Mouse (Mus musculus): ENCODE data around the gene Anks3.

DNA sequence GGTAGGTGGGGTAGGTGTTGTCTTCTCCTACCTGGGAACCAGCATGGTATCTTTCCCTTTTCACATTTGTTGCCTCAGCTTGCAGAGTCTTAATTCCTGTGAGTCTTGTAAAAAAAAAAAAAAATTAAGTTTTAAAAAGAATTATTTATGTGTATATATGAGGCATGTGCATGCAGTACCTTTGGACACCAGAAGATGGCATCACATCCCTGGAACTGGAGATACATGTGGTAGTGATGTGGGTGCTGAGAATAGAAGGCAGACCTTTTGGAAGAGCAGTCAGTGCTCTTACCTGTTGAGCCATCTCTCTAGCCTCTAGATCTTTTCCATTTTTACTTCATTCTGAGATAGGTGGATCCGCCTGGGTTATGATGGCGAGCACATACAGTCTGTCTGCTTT lies 54.3 kb downstream of the Anks3 start:
- TF ChIP-seq CTCF (IDR thresholded peaks at IDR 0.05; ENCODE audit: low read depth, low read length) (no peak), GATA1 (IDR thresholded peaks at IDR 0.05; ENCODE audit: borderline replicate concordance, low read length) (no peak), TAL1 (conservative IDR thresholded peaks at IDR 0.05; ENCODE audit: low read depth, low read length) (no peak), POLR2AphosphoS5 (IDR thresholded peaks at IDR 0.05; ENCODE audit: insufficient replicate concordance, low read depth, low read length) (no peak), GATA2 (IDR thresholded peaks at IDR 0.05; ENCODE audit: borderline replicate concordance, low read depth, low read length) (no peak)

Data from G1E (cell line).